In genomic region chr5:115035217-115035616, GRCm38 (mm10) we compare ENCODE assay signal across 19 mouse cellular contexts. TPM values are rescaled to one million over a fixed set of nuclear protein-coding genes. Genes with fewer than 3 reads are reported as not detected.
DNase-seq lines count a peak whose midpoint lies in the region; ATAC-seq and TF ChIP-seq lines count a peak whose summit lies in the region.
"Had no signal": no experiment of that assay in that cellular context is flagged by ENCODE, and none has a peak within 500 bp of the region (broad histone marks: within the 10 kb centered on the region; RNA-seq: fewer than 3 reads in every experiment).

No protein-coding gene starts in this region.

- ATAC-seq in inflammation-experienced regulatory T-cells, adult 6 months: no peak
- ATAC-seq: CD4-positive, CD25-positive, alpha-beta regulatory T cell, adult 4 months; forebrain, embryonic 13.5 days; forebrain, embryonic 15.5 days; forebrain, postnatal 0 days had no signal

- peak; percentile 32 to 37 for DNase-seq in spleen, postnatal 36 days (ENCODE audit: low spot score in 2 of 2)
- DNase-seq in spleen, postnatal 10 days (ENCODE audit: low spot score in 2 of 2): no peak
- DNase-seq in CH12.LX (ENCODE audit: extremely low read depth): peak; percentile 56
- no peak for DNase-seq in cerebellum, adult 11 months
- DNase-seq: adrenal gland, adult 2 months; adrenal gland, postnatal 10 days; adrenal gland, postnatal 25 days; cerebellum, adult 11-12 months; cerebellum, adult 2 months; cerebellum, adult 9-10 months; cerebellum, postnatal 10 days; cerebellum, postnatal 25 days; forebrain, postnatal 0 days had no signal

- H3K27ac ChIP-seq in CH12.LX (ENCODE audit: insufficient read depth, low read depth): no peak overlapping the region
- H3K27ac ChIP-seq: embryonic facial prominence, embryonic 10.5 days; embryonic facial prominence, embryonic 12.5 days; forebrain, embryonic 13.5 days; forebrain, embryonic 15.5 days had no signal

- H3K36me3 ChIP-seq in CH12.LX (replicated peaks in 1 of 2; ENCODE audit: control insufficient read depth in 1 of 2, insufficient read depth in 1 of 2, low read length in 1 of 2): peaks cover 0 to 19% of the 10 kb centered on the region in 2 experiments
- H3K36me3 ChIP-seq: embryonic facial prominence, embryonic 12.5 days; forebrain, embryonic 15.5 days had no signal

- dilution Hi-C loops in CH12.LX (cut with MboI; ENCODE audit: extremely low pct_ligation_motif_present, extremely low pct_unique_long_range_greater_than_20kb, low sequenced_read_pairs): no loop called here

- peaks cover 11 to 76% of the 10 kb centered on the region in 2 experiments for H3K4me1 ChIP-seq in CH12.LX (ENCODE audit: control insufficient read depth in 1 of 2, insufficient read depth in 2 of 2)
- H3K4me1 ChIP-seq: embryonic facial prominence, embryonic 12.5 days; forebrain, embryonic 15.5 days had no signal

- H3K79me2 ChIP-seq in CH12.LX (replicated peaks; ENCODE audit: control insufficient read depth, extremely low read depth, insufficient read depth, poor library complexity, severe bottlenecking): peaks cover 42% of the 10 kb centered on the region

- no peak overlapping the region for H3K4me2 ChIP-seq in CH12.LX (ENCODE audit: insufficient read depth, low read depth, poor library complexity, severe bottlenecking)
- H3K4me2 ChIP-seq: embryonic facial prominence, embryonic 12.5 days; forebrain, embryonic 13.5 days; forebrain, embryonic 15.5 days had no signal

- H3K27me3 ChIP-seq in CH12.LX (replicated peaks): no peaks in the 10 kb centered on the region
- H3K27me3 ChIP-seq: embryonic facial prominence, embryonic 12.5 days; forebrain, embryonic 13.5 days; forebrain, embryonic 15.5 days had no signal

- no peak for TF ChIP-seq EP300 in CH12.LX (IDR thresholded peaks at IDR 0.05; ENCODE audit: low read length)

- no peak for TF ChIP-seq RAD21 in CH12.LX (IDR thresholded peaks at IDR 0.05; ENCODE audit: low read depth, low read length)

- no peak for TF ChIP-seq CTCF in CH12.LX (conservative IDR thresholded peaks at IDR 0.05 in 1 of 2, IDR thresholded peaks at IDR 0.05 in 1 of 2; ENCODE audit: low read depth in 2 of 2, low read length in 2 of 2)

- H3K9ac ChIP-seq in CH12.LX (ENCODE audit: insufficient read depth, low read depth): no peak overlapping the region
- H3K9ac ChIP-seq: embryonic facial prominence, embryonic 12.5 days; forebrain, embryonic 13.5 days; forebrain, embryonic 15.5 days; forebrain, postnatal 0 days had no signal

- in situ Hi-C loops in CH12.LX (cut with MboI; ENCODE audit: low pct_ligation_motif_present, low pct_unique_long_range_greater_than_20kb, low sequenced_read_pairs): no loop called here

- TF ChIP-seq POLR2A in CH12.LX (IDR thresholded peaks at IDR 0.05; ENCODE audit: low read depth, low read length): no peak

- no peak overlapping the region for H3K4me3 ChIP-seq in CH12.LX (replicated peaks in 1 of 3; ENCODE audit: low read depth in 2 of 3, low read length in 2 of 3, poor library complexity in 1 of 3)
- H3K4me3 ChIP-seq: embryonic facial prominence, embryonic 10.5 days; embryonic facial prominence, embryonic 12.5 days; forebrain, embryonic 13.5 days; forebrain, embryonic 15.5 days had no signal

- H3K9me3 ChIP-seq in CH12.LX (replicated peaks; ENCODE audit: low read length): no peaks in the 10 kb centered on the region
- H3K9me3 ChIP-seq: embryonic facial prominence, embryonic 10.5 days; embryonic facial prominence, embryonic 12.5 days; forebrain, embryonic 13.5 days; forebrain, embryonic 15.5 days had no signal

TF ChIP-seq in CH12.LX, 34 proteins besides CTCF, POLR2A, EP300 and RAD21:
- TF ChIP-seq E2F4 (IDR thresholded peaks at IDR 0.05; ENCODE audit: insufficient replicate concordance, low read depth, low read length): no peak
- TF ChIP-seq CHD1 (IDR thresholded peaks at IDR 0.05; ENCODE audit: low read depth, low read length): no peak
- no peak for TF ChIP-seq HCFC1 (IDR thresholded peaks at IDR 0.05; ENCODE audit: low read depth, low read length)
- no peak for TF ChIP-seq BHLHE40 (IDR thresholded peaks at IDR 0.05; ENCODE audit: low read depth, low read length)
- TF ChIP-seq TBP (conservative IDR thresholded peaks at IDR 0.05; ENCODE audit: low read depth, low read length): no peak
- no peak for TF ChIP-seq UBTF (IDR thresholded peaks at IDR 0.05; ENCODE audit: low read depth, low read length)
TF ChIP-seq in CH12.LX: peak in this region for 0.

RNA-seq across cellular contexts. Expression of gene Sppl3, which starts 24.3 kb away (rescaled TPM):
- total RNA-seq in CH12.LX (2012; rRNA removed) (13.6 and 14.3 TPM in 2 replicates), CH12.LX (2014; rRNA removed) (12.1 and 14.9 TPM in 2 replicates)
- 18.3 and 29.2 TPM in 2 replicates for polyA plus RNA-seq in CH12.LX (2012; ENCODE audit: insufficient read length, low read depth)
- polyA plus RNA-seq in inflammation-experienced regulatory T-cells, adult 6 months (2017; shearing (Covaris generic)): 10 to 100 TPM; 13.6 to 17.2 (median 15.0) TPM

Comparison
In these comparisons a context has a peak if more than half of its experiments do, and no peak if none do; other contexts are left out.
1. DNase-seq: peak in spleen, postnatal 36 days (2 of 2) and CH12.LX (single experiment); none in spleen, postnatal 10 days (0 of 2) and cerebellum, adult 11 months (single experiment).